Mouse (Mus musculus) liver, adult 2 months (tissue): ENCODE data around the gene Ric1. TPM values are rescaled to one million over a fixed set of nuclear protein-coding genes. Genes with fewer than 3 reads are reported as not detected.

Experiments used
- DNase-seq: peaks from one replicate; pipeline ENCODE4 v3.0.0-alpha.2; 2011; ENCODE audit warnings: low read depth, low spot score; ENCODE audit errors: extremely low read depth
- H3K27ac ChIP-seq: fragments of 200-500 bp; replicated peaks from 2 replicates; pipeline ENCODE4 v1.5.1; 2012; ENCODE audit warnings: low read depth, mild to moderate bottlenecking, control low read depth, inconsistent platforms, low read length; ENCODE audit not compliant: insufficient read depth
- H3K27me3 ChIP-seq: fragments of 200-500 bp; 2 replicates; pipeline ENCODE4 v1.6.1; 2012; ENCODE audit warnings: mild to moderate bottlenecking, moderate library complexity, low read length, inconsistent platforms; ENCODE audit not compliant: control insufficient read depth, insufficient read depth
- H3K36me3 ChIP-seq: fragments of 200-500 bp; 2 replicates; pipeline ENCODE4 v1.6.1; 2012; ENCODE audit warnings: low read length, inconsistent platforms; ENCODE audit not compliant: control insufficient read depth, insufficient read depth
- H3K4me1 ChIP-seq: fragments of 200-500 bp; 2 replicates; pipeline ENCODE4 v1.6.1; 2011; ENCODE audit warnings: low read length; ENCODE audit not compliant: control insufficient read depth, insufficient read depth
- H3K4me3 ChIP-seq: fragments of 200-500 bp; 2 replicates; pipeline ENCODE4 v1.5.1; 2011; ENCODE audit warnings: low read depth, mild to moderate bottlenecking, control low read depth, low read length, moderate library complexity; ENCODE audit not compliant: insufficient read depth
- H3K79me2 ChIP-seq: fragments of 200-500 bp; 2 replicates; pipeline ENCODE4 v1.6.1; 2012; ENCODE audit warnings: inconsistent platforms, mild to moderate bottlenecking, low read length, moderate library complexity; ENCODE audit not compliant: control insufficient read depth, insufficient read depth
- H3K9ac ChIP-seq: fragments of 200-500 bp; 2 replicates; pipeline ENCODE4 v1.6.1; 2012; ENCODE audit warnings: low read depth, mild to moderate bottlenecking, control low read depth, inconsistent platforms, low read length
- CTCF ChIP-seq: fragments of 200-500 bp; IDR thresholded peaks from 2 replicates; pipeline ENCODE4 v1.5.1; 2011; ENCODE audit warnings: low read depth, low read length, control low read depth
- POLR2A ChIP-seq: fragments of 200-500 bp; IDR thresholded peaks from 2 replicates; pipeline ENCODE4 v1.6.1; 2011; ENCODE audit warnings: low read length, control low read depth; ENCODE audit not compliant: insufficient read depth; ENCODE audit errors: extremely low read depth
- WGBS: fragments of 180-500 bp; shearing (Covaris S2); methylation state at CpG from one replicate; pipeline ENCODE4 v1.1.7; 2018; 5-methylcytosine and 5-hydroxymethylcytosine counted together
- polyA plus RNA-seq: library from polyadenylated mRNA; depleted of rRNA; stranded (reverse); fragments of >200 nt; gene quantifications from 2 replicates; pipeline ENCODE4 v1.2.3, GENCODE M21; 2012; rRNA removed
- total RNA-seq: library from RNA; depleted of rRNA; stranded (reverse); fragments of >200 nt; gene quantifications from 2 replicates; pipeline ENCODE4 v1.2.3, GENCODE M21; 2014; rRNA removed

Ric1 gene
- total and polyA plus RNA-seq, 2 experiments, result 5.4 to 39.3 TPM

GRCm38 (mm10) chr19:29653768-29654265 lies 131.7 kb downstream of the Ric1 start:
- no peaks in the 10 kb centered on the region for H3K4me1 ChIP-seq
- 91% methylated on average over 9 of the region's 9 CpGs for WGBS
- TF ChIP-seq CTCF, result no peak
- H3K27me3 ChIP-seq, result no peaks in the 10 kb centered on the region
- no peak for DNase-seq
- H3K36me3 ChIP-seq, result no peaks in the 10 kb centered on the region
- no peak overlapping the region for H3K4me3 ChIP-seq
- H3K79me2 ChIP-seq, result no peaks in the 10 kb centered on the region
- no peak overlapping the region for H3K27ac ChIP-seq
- no peak overlapping the region for H3K9ac ChIP-seq

GRCm38 (mm10) chr19:29655148-29655547 lies 133.1 kb downstream of the Ric1 start:
- no peak overlapping the region for H3K4me3 ChIP-seq
- no peaks in the 10 kb centered on the region for H3K27me3 ChIP-seq
- no peak overlapping the region for H3K27ac ChIP-seq
- H3K79me2 ChIP-seq, result no peaks in the 10 kb centered on the region
- H3K36me3 ChIP-seq, result no peaks in the 10 kb centered on the region
- no peak for DNase-seq
- H3K9ac ChIP-seq, result no peak overlapping the region
- no peak for TF ChIP-seq POLR2A
- TF ChIP-seq CTCF, result no peak
- H3K4me1 ChIP-seq, result no peaks in the 10 kb centered on the region
- WGBS, result 86% methylated on average over 6 of the region's 6 CpGs

GRCm38 (mm10) chr19:29656029-29656428 lies 133.9 kb downstream of the Ric1 start:
- no peaks in the 10 kb centered on the region for H3K27me3 ChIP-seq
- H3K79me2 ChIP-seq, result no peaks in the 10 kb centered on the region
- no peaks in the 10 kb centered on the region for H3K4me1 ChIP-seq
- no peak overlapping the region for H3K27ac ChIP-seq
- no peak overlapping the region for H3K9ac ChIP-seq
- no peaks in the 10 kb centered on the region for H3K36me3 ChIP-seq
- H3K4me3 ChIP-seq, result no peak overlapping the region
- 73% methylated on average over 4 of the region's 4 CpGs for WGBS
- no peak for DNase-seq
- TF ChIP-seq POLR2A (no peak), CTCF (no peak)

Other genes starting within 250 kb of the Ric1 start
- 0.20 and 1.2 TPM in 2 replicates for gene Insl6, start 196.9 kb upstream of the Ric1 start, total RNA-seq
- gene Insl6, start 196.9 kb upstream of the Ric1 start, polyA plus RNA-seq, result 0.13 and 0.66 TPM in 2 replicates
- gene Rln1, start 187.6 kb upstream of the Ric1 start, total RNA-seq, result not detected in 2 replicates
- gene Rln1, start 187.6 kb upstream of the Ric1 start, polyA plus RNA-seq, result not detected in 2 replicates
- gene Plgrkt, start 154.9 kb upstream of the Ric1 start, total RNA-seq, result 11.5 and 14.0 TPM in 2 replicates
- 9.4 and 14.8 TPM in 2 replicates for gene Plgrkt, start 154.9 kb upstream of the Ric1 start, polyA plus RNA-seq
- 2.1 TPM in 2 replicates for gene Cd274, start 154.8 kb upstream of the Ric1 start, total RNA-seq
- gene Cd274, start 154.8 kb upstream of the Ric1 start, polyA plus RNA-seq, result 1.00 and 1.2 TPM in 2 replicates
- 0.13 and 0.18 TPM in 2 replicates for gene Pdcd1lg2, start 111.4 kb upstream of the Ric1 start, total RNA-seq
- 0.05 and 0.11 TPM in 2 replicates for gene Pdcd1lg2, start 111.4 kb upstream of the Ric1 start, polyA plus RNA-seq
- 15.6 and 16.3 TPM in 2 replicates for gene Ermp1, start 126.1 kb downstream of the Ric1 start, total RNA-seq
- gene Ermp1, start 126.1 kb downstream of the Ric1 start, polyA plus RNA-seq, result 8.5 and 10.4 TPM in 2 replicates
- gene Mlana, start 175.5 kb downstream of the Ric1 start, total RNA-seq, result not detected in 2 replicates
- not detected in 2 replicates for gene Mlana, start 175.5 kb downstream of the Ric1 start, polyA plus RNA-seq